Mouse (Mus musculus) kidney, adult 9 months (tissue): ENCODE results near the gene Cd1d1.

ENCODE experiments used
- DNase-seq: peaks from one replicate; pipeline ENCODE4 v3.0.0; 2022

Gene Cd1d1

GRCm38 (mm10) chr3:86960656-86961394, 38.4 kb downstream of the Cd1d1 start:
- no peak for DNase-seq

GRCm38 (mm10) chr3:86959088-86959487, 40.2 kb downstream of the Cd1d1 start:
- no peak for DNase-seq

GRCm38 (mm10) chr3:86955376-86955775, 43.9 kb downstream of the Cd1d1 start:
- no peak for DNase-seq

DNA sequence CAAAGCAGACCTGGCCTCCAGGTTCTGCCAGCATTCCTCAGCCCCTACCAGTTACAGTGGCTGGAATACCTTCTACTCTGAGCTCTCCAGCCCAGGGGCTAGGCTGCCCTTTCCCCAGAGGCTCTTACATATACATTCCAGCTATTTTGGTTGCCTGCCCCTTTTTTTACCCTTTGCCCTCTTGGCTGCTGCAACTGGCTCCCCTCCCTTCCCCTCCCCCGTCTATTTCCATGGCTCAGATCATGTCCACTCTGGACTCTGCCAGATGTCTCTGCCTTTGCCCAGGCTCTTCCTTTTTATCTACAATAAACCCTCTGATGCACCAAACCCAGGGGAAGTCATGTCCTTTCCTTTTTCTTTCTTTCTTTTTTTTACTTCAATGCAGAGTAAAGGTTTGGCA, 44.7 kb downstream of the Cd1d1 start:
- no peak for DNase-seq

DNA sequence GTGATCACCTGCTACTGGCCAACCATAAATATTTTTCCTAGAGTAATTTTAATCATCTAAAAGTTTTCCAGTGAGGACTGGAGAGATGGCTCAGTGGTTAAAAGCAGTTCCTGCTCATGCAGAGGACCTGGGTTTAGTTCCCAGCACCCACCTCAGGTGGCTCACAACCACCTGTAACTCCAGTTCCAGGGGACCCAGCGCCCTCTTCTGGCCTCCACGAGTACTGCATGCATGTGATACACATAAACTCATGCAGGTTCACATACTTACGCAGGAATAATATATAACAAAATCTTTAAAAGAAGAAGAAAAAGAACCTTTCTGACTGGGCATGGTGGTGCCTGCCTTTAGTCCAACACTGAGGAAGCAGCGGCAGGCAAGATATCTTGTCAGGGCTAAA, 45.4 kb downstream of the Cd1d1 start:
- no peak for DNase-seq

DNA sequence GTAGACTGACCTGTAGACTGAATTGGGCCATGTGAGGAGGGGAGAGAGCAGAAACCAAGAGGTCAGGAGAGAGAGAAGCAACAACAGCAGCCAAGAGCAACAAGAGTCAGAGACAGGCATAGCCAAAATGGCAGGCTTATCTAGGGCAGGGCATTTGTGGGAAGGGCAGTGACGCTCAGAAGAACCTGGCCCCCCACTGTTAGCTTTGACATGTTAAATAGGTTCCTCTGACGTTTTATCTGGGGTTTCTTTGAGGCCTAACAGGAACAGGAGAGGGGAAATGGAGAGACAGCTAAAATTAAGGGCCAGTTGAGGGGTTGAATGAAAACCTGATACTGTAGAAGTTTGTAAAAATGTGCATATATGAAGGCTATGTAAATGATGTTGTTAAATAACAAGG, 48.6 kb downstream of the Cd1d1 start:
- DNase-seq = no peak
